Mouse (Mus musculus) lung, embryonic 16.5 days (tissue): ENCODE measurements at regions not wholly inside any gene's neighbourhood (a gene's known extent, or its start where the extent isn't known, plus 50 kb on each side); places are given as distances from the start of the nearest gene placed in this dataset. TPM values are rescaled to one million over a fixed set of nuclear protein-coding genes. Genes with fewer than 3 reads are reported as not detected.

Source experiments
- ATAC-seq: fragments of 200-750 bp; cut with Nextera tagmentation; 2 replicates; pipeline ENCODE4 v1.8.0; 2017; ENCODE audit warnings: low read depth, mild to moderate bottlenecking, moderate library complexity
- H3K27ac ChIP-seq: fragments of 300-500 bp; sonication (generic); 2 replicates; pipeline ENCODE4 v1.5.1; 2014; ENCODE audit warnings: mild to moderate bottlenecking, control low read depth, low read length
- H3K27me3 ChIP-seq: fragments of 300-500 bp; sonication (generic); 2 replicates; pipeline ENCODE4 v1.6.1; 2014; ENCODE audit warnings: low read depth, low read length, mixed read lengths; ENCODE audit not compliant: control insufficient read depth, insufficient read depth
- H3K36me3 ChIP-seq: fragments of 300-500 bp; sonication (generic); 2 replicates; pipeline ENCODE4 v1.6.1; 2014; ENCODE audit warnings: low read length; ENCODE audit not compliant: control insufficient read depth, insufficient read depth
- H3K4me1 ChIP-seq: fragments of 300-500 bp; sonication (generic); replicated peaks from 2 replicates; pipeline ENCODE4 v1.6.1; 2014; ENCODE audit warnings: low read length, mixed read lengths; ENCODE audit not compliant: control insufficient read depth, insufficient read depth
- H3K4me2 ChIP-seq: fragments of 300-500 bp; sonication (generic); 2 replicates; pipeline ENCODE4 v1.6.1; 2014; ENCODE audit warnings: low read depth, low read length, control low read depth
- H3K4me3 ChIP-seq: fragments of 300-500 bp; sonication (generic); 2 replicates; pipeline ENCODE4 v1.5.1; 2014; ENCODE audit warnings: mild to moderate bottlenecking, low read length, control low read depth
- H3K9ac ChIP-seq: fragments of 300-500 bp; sonication (generic); 2 replicates; pipeline ENCODE4 v1.6.1; 2014; ENCODE audit warnings: low read length, control low read depth
- H3K9me3 ChIP-seq: fragments of 300-500 bp; sonication (generic); 2 replicates; pipeline ENCODE4 v1.6.1; 2016; ENCODE audit warnings: low read length; ENCODE audit not compliant: control insufficient read depth
- WGBS: fragments of 180-500 bp; shearing (Covaris S2); extraction: QIAGEN DNeasy Blood & Tissue Kit; methylation state at CpG from one replicate; pipeline ENCODE4 v1.1.7; 2014; 5-methylcytosine and 5-hydroxymethylcytosine counted together
- microRNA-seq: library from miRNA; unstranded; fragments of <30 nt; microRNA quantifications from one replicate; pipeline ENCODE4, GENCODE M21; 2016

DNA sequence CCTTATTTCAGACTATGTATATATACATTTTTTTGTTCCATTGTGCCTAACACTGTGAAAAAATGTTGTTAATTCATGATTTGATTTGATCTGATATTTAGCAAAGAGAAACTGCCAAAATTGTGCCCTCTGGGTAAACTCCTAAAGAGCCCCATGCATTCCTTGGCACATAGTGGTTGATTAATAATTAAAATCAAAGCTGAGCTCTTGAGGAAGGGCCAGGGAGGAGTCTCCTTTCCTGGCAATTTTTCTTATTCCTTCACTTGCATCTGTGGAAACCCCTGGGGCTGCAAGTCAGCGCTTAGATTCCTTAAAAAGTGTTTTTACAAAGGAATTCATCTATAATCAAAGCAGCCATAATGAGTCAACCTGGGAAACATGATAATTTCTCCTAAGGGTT lies 132.2 kb upstream of the Tenm2 start:
- H3K9ac ChIP-seq, result no peak overlapping the region
- H3K36me3 ChIP-seq, result no peaks in the 10 kb centered on the region
- WGBS, result 55% methylated on average over 1 of the region's 1 CpGs
- H3K4me2 ChIP-seq, result no peak overlapping the region
- H3K27me3 ChIP-seq, result no peaks in the 10 kb centered on the region
- no peak overlapping the region for H3K27ac ChIP-seq
- H3K4me1 ChIP-seq, result no peaks in the 10 kb centered on the region
- H3K9me3 ChIP-seq, result no peaks in the 10 kb centered on the region
- H3K4me3 ChIP-seq, result no peak overlapping the region
- no peak for ATAC-seq

GRCm38 (mm10) chr11:37364430-37364829 lies 128.7 kb upstream of the Tenm2 start:
- H3K4me3 ChIP-seq, result no peak overlapping the region
- H3K4me2 ChIP-seq, result no peak overlapping the region
- WGBS, result 83% methylated on average over 2 of the region's 2 CpGs
- no peak overlapping the region for H3K9ac ChIP-seq
- no peaks in the 10 kb centered on the region for H3K9me3 ChIP-seq
- H3K36me3 ChIP-seq, result no peaks in the 10 kb centered on the region
- H3K4me1 ChIP-seq, result no peaks in the 10 kb centered on the region; the same call in 1 of the 2 replicates
- no peak for ATAC-seq
- H3K27me3 ChIP-seq, result no peaks in the 10 kb centered on the region
- no peak overlapping the region for H3K27ac ChIP-seq

DNA sequence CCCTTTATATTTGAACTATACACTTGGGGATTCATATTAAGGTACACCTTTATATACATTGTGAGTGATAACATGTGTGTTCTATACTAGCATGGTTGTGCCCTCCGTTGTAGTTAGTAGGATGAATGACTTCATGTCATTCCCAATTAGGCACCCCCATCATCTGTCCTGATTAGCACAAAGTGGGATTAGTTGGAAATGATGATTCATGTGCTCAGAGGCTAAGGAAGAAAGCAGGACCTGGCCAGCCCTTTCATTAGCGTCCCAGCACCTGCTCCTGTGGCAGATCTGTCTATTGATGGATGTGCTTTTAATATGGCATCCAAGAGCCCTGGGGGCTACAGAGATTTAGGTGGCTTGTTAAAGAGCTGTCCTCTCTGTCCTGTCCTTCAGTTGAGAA lies 119.3 kb upstream of the Tenm2 start:
- H3K27ac ChIP-seq, result no peak overlapping the region

GRCm38 (mm10) chr11:37309691-37310090 lies 73.9 kb upstream of the Tenm2 start:
- Histone ChIP-seq H3K4me1 (no peaks in the 10 kb centered on the region), H3K4me2 (no peak overlapping the region), H3K27me3 (no peaks in the 10 kb centered on the region), H3K27ac (no peak overlapping the region), H3K4me3 (no peak overlapping the region), H3K36me3 (no peaks in the 10 kb centered on the region), H3K9ac (no peak overlapping the region), H3K9me3 (no peaks in the 10 kb centered on the region)
- WGBS, result 76% methylated on average over 2 of the region's 2 CpGs
- no peak for ATAC-seq

More for the DNA sequence above, 119.3 kb upstream of the Tenm2 start:
- H3K4me3 ChIP-seq, result no peak overlapping the region
- no peak overlapping the region for H3K9ac ChIP-seq
- H3K36me3 ChIP-seq, result no peaks in the 10 kb centered on the region
- 60% methylated on average over 2 of the region's 2 CpGs for WGBS
- H3K9me3 ChIP-seq, result no peaks in the 10 kb centered on the region
- no peaks in the 10 kb centered on the region for H3K27me3 ChIP-seq
- no peak for ATAC-seq
- H3K4me1 ChIP-seq, result no peaks in the 10 kb centered on the region
- H3K4me2 ChIP-seq, result no peak overlapping the region

- 71% methylated on average over 2 of the region's 2 CpGs for WGBS
Measured at GRCm38 (mm10) chr11:37306656-37307055, 70.9 kb upstream of the Tenm2 start.

More at GRCm38 (mm10) chr11:37306656-37307055, 70.9 kb upstream of the Tenm2 start:
- H3K9me3 ChIP-seq, result no peaks in the 10 kb centered on the region
- H3K4me1 ChIP-seq, result no peaks in the 10 kb centered on the region
- H3K4me3 ChIP-seq, result no peak overlapping the region
- H3K27ac ChIP-seq, result no peak overlapping the region
- no peak overlapping the region for H3K4me2 ChIP-seq
- no peaks in the 10 kb centered on the region for H3K36me3 ChIP-seq
- H3K9ac ChIP-seq, result no peak overlapping the region
- H3K27me3 ChIP-seq, result no peaks in the 10 kb centered on the region
- ATAC-seq, result no peak

Small RNA genes in the stretch of these regions (microRNA-seq; reads per million reads assigned to microRNA genes)
- not detected for gene Gm25693
